Mouse (Mus musculus): ENCODE data around the gene Sort1.

The Sort1 gene

GRCm38 (mm10) chr3:108295379-108296219, 11.7 kb downstream of the Sort1 start:
- DNase-seq (ENCODE audit: low read depth, low spot score): peak; percentile 91

- peak; percentile 69 for DNase-seq (ENCODE audit: low read depth, low spot score)
Observed at GRCm38 (mm10) chr3:108296220-108297049, 12.6 kb downstream of the Sort1 start.

GRCm38 (mm10) chr3:108297050-108297419, 13.2 kb downstream of the Sort1 start:
- no peak for DNase-seq (ENCODE audit: low read depth, low spot score)

GRCm38 (mm10) chr3:108297603-108298553, 14.0 kb downstream of the Sort1 start:
- no peak for DNase-seq (ENCODE audit: low read depth, low spot score)

GRCm38 (mm10) chr3:108300455-108301030, 16.7 kb downstream of the Sort1 start:
- no peak for DNase-seq (ENCODE audit: low read depth, low spot score)

GRCm38 (mm10) chr3:108303683-108304082, 19.8 kb downstream of the Sort1 start:
- no peak for DNase-seq (ENCODE audit: low read depth, low spot score)

GRCm38 (mm10) chr3:108304747-108305146, 20.9 kb downstream of the Sort1 start:
- DNase-seq (ENCODE audit: low read depth, low spot score): no peak

- no peak for DNase-seq (ENCODE audit: low read depth, low spot score)
Observed at GRCm38 (mm10) chr3:108306387-108306786, 22.5 kb downstream of the Sort1 start.

- DNase-seq (ENCODE audit: low read depth, low spot score): no peak
Observed at GRCm38 (mm10) chr3:108307485-108307884, 23.6 kb downstream of the Sort1 start.

GRCm38 (mm10) chr3:108310921-108311341, 27.0 kb downstream of the Sort1 start:
- peak; percentile 81 for DNase-seq (ENCODE audit: low read depth, low spot score)

- DNase-seq (ENCODE audit: low read depth, low spot score): no peak
Observed at GRCm38 (mm10) chr3:108311688-108312087, 27.8 kb downstream of the Sort1 start.

GRCm38 (mm10) chr3:108312414-108312813, 28.5 kb downstream of the Sort1 start:
- DNase-seq (ENCODE audit: low read depth, low spot score): no peak

- DNase-seq (ENCODE audit: low read depth, low spot score): no peak
Observed at GRCm38 (mm10) chr3:108313138-108313537, 29.3 kb downstream of the Sort1 start.

GRCm38 (mm10) chr3:108314038-108314675, 30.3 kb downstream of the Sort1 start:
- peak; percentile 79 for DNase-seq (ENCODE audit: low read depth, low spot score)

GRCm38 (mm10) chr3:108318517-108318916, 34.6 kb downstream of the Sort1 start:
- no peak for DNase-seq (ENCODE audit: low read depth, low spot score)

GRCm38 (mm10) chr3:108321671-108322070, 37.8 kb downstream of the Sort1 start:
- no peak for DNase-seq (ENCODE audit: low read depth, low spot score)

- DNase-seq (ENCODE audit: low read depth, low spot score): no peak
Observed at GRCm38 (mm10) chr3:108322136-108322535, 38.3 kb downstream of the Sort1 start.

- DNase-seq (ENCODE audit: low read depth, low spot score): peak; percentile 91
Observed at GRCm38 (mm10) chr3:108322962-108323361, 39.1 kb downstream of the Sort1 start.

- DNase-seq (ENCODE audit: low read depth, low spot score): no peak
Observed at GRCm38 (mm10) chr3:108324837-108325236, 41.0 kb downstream of the Sort1 start.

- peak; percentile 59 for DNase-seq (ENCODE audit: low read depth, low spot score)
Observed at GRCm38 (mm10) chr3:108325521-108325920, 41.6 kb downstream of the Sort1 start.

GRCm38 (mm10) chr3:108327275-108327674, 43.4 kb downstream of the Sort1 start:
- no peak for DNase-seq (ENCODE audit: low read depth, low spot score)
